Mouse (Mus musculus) stomach, embryonic 14.5 days (tissue): ENCODE measurements at regions not wholly inside any gene's neighbourhood (a gene's known extent, or its start where the extent isn't known, plus 50 kb on each side); places are given as distances from the start of the nearest gene placed in this dataset.
"Not testable (repeated sequence)": the region's sequence is repeated elsewhere in the genome, so short reads cannot be mapped to it uniquely, and the experiment has no call there.

Experiments
- ATAC-seq: fragments of 200-750 bp; cut with Nextera tagmentation; 2 replicates; pipeline ENCODE4 v1.8.0; 2017; ENCODE audit warnings: low read depth, moderate TSS enrichment; ENCODE audit not compliant: insufficient number of reproducible peaks, insufficient read depth, low FRiP score
- H3K27ac ChIP-seq: fragments of 300-500 bp; sonication (generic); 2 replicates; pipeline ENCODE4 v1.5.1; 2014; ENCODE audit warnings: mild to moderate bottlenecking, low read length, moderate library complexity, mixed read lengths
- H3K27me3 ChIP-seq: fragments of 300-500 bp; sonication (generic); 2 replicates; pipeline ENCODE4 v1.6.1; 2014; ENCODE audit warnings: low read length, control low read depth, mixed read lengths; ENCODE audit not compliant: control insufficient read depth, insufficient read depth
- H3K36me3 ChIP-seq: fragments of 300-500 bp; sonication (generic); 2 replicates; pipeline ENCODE4 v1.6.1; 2014; ENCODE audit warnings: mild to moderate bottlenecking, control low read depth, low read length, moderate library complexity, mixed read lengths; ENCODE audit not compliant: control insufficient read depth, insufficient read depth
- H3K4me1 ChIP-seq: fragments of 300-500 bp; sonication (generic); 2 replicates; pipeline ENCODE4 v1.6.1; 2014; ENCODE audit warnings: low read length, control low read depth, mixed read lengths; ENCODE audit not compliant: control insufficient read depth, insufficient read depth
- H3K4me2 ChIP-seq: fragments of 300-500 bp; sonication (generic); replicated peaks from 2 replicates; pipeline ENCODE4 v1.6.1; 2014; ENCODE audit warnings: low read depth, low read length, control low read depth
- H3K4me3 ChIP-seq: fragments of 300-500 bp; sonication (generic); 2 replicates; pipeline ENCODE4 v1.5.1; 2014; ENCODE audit warnings: low read depth, low read length, control low read depth
- H3K9ac ChIP-seq: fragments of 300-500 bp; sonication (generic); replicated peaks from 2 replicates; pipeline ENCODE4 v1.6.1; 2014; ENCODE audit warnings: low read depth, mild to moderate bottlenecking, control low read depth, low read length, moderate library complexity, mixed read lengths
- H3K9me3 ChIP-seq: fragments of 300-500 bp; sonication (generic); 2 replicates; pipeline ENCODE4 v1.6.1; 2016; ENCODE audit warnings: low read depth, low read length, control low read depth; ENCODE audit not compliant: control insufficient read depth
- WGBS: fragments of 180-500 bp; shearing (Covaris S2); extraction: QIAGEN DNeasy Blood & Tissue Kit; methylation state at CpG from one replicate; pipeline ENCODE4 v1.1.7; 2014; 5-methylcytosine and 5-hydroxymethylcytosine counted together

GRCm38 (mm10) chr17:62172305-62172704 is 708.8 kb downstream of the Efna5 start:
- Histone ChIP-seq H3K9ac (no peak overlapping the region), H3K4me2 (no peak overlapping the region), H3K27me3 (no peaks in the 10 kb centered on the region), H3K4me3 (no peak overlapping the region), H3K4me1 (no peaks in the 10 kb centered on the region), H3K27ac (no peak overlapping the region), H3K9me3 (no peaks in the 10 kb centered on the region), H3K36me3 (no peaks in the 10 kb centered on the region)
- 67% methylated on average over 5 of the region's 5 CpGs for WGBS
- no peak for ATAC-seq

- H3K9me3 ChIP-seq, result no peaks in the 10 kb centered on the region
- WGBS, result 58% methylated on average over 4 of the region's 4 CpGs
- no peaks in the 10 kb centered on the region for H3K4me1 ChIP-seq
- no peak overlapping the region for H3K4me2 ChIP-seq
- no peak overlapping the region for H3K4me3 ChIP-seq
- no peaks in the 10 kb centered on the region for H3K36me3 ChIP-seq
- no peak for ATAC-seq
- H3K27ac ChIP-seq, result no peak overlapping the region
- no peak overlapping the region for H3K9ac ChIP-seq
- no peaks in the 10 kb centered on the region for H3K27me3 ChIP-seq
Measured at GRCm38 (mm10) chr17:62171532-62171931, 709.6 kb downstream of the Efna5 start.

GRCm38 (mm10) chr17:62161457-62161856 is 719.7 kb downstream of the Efna5 start:
- H3K27me3 ChIP-seq, result no peaks in the 10 kb centered on the region
- no peak overlapping the region for H3K4me2 ChIP-seq
- no peak overlapping the region for H3K27ac ChIP-seq
- ATAC-seq, result no peak
- H3K4me3 ChIP-seq, result no peak overlapping the region
- 86% methylated on average over 1 of the region's 1 CpGs for WGBS
- no peaks in the 10 kb centered on the region for H3K36me3 ChIP-seq
- no peaks in the 10 kb centered on the region for H3K9me3 ChIP-seq
- no peak overlapping the region for H3K9ac ChIP-seq
- no peaks in the 10 kb centered on the region for H3K4me1 ChIP-seq

- no peak overlapping the region for H3K4me2 ChIP-seq
- ATAC-seq, result no peak
- no peaks in the 10 kb centered on the region for H3K27me3 ChIP-seq
- H3K9ac ChIP-seq, result no peak overlapping the region
- no peak overlapping the region for H3K4me3 ChIP-seq
- H3K36me3 ChIP-seq, result no peaks in the 10 kb centered on the region
- H3K4me1 ChIP-seq, result no peaks in the 10 kb centered on the region
- H3K9me3 ChIP-seq, result no peaks in the 10 kb centered on the region
- 51% methylated on average over 2 of the region's 2 CpGs for WGBS
- H3K27ac ChIP-seq, result no peak overlapping the region
Measured at GRCm38 (mm10) chr17:62160301-62160700, 720.8 kb downstream of the Efna5 start.

GRCm38 (mm10) chr17:62135050-62135449 is 746.1 kb downstream of the Efna5 start:
- Histone ChIP-seq H3K27me3 (no peaks in the 10 kb centered on the region), H3K9me3 (no peaks in the 10 kb centered on the region), H3K36me3 (no peaks in the 10 kb centered on the region), H3K27ac (no peak overlapping the region), H3K4me2 (no peak overlapping the region), H3K4me1 (no peaks in the 10 kb centered on the region), H3K4me3 (no peak overlapping the region), H3K9ac (no peak overlapping the region)
- WGBS, result 83% methylated on average over 3 of the region's 3 CpGs
- no peak for ATAC-seq

GRCm38 (mm10) chr17:62111703-62112102 is 769.4 kb downstream of the Efna5 start:
- ATAC-seq, H3K36me3 ChIP-seq, H3K9me3 ChIP-seq, H3K9ac ChIP-seq, H3K27me3 ChIP-seq, H3K27ac ChIP-seq, H3K4me2 ChIP-seq, H3K4me3 ChIP-seq, H3K4me1 ChIP-seq: not testable (repeated sequence)
- WGBS, result 95% methylated on average over 3 of the region's 3 CpGs

- no peak for ATAC-seq
- H3K4me1 ChIP-seq, result no peaks in the 10 kb centered on the region
- no peak overlapping the region for H3K4me2 ChIP-seq
Measured at GRCm38 (mm10) chr17:62109052-62109451, 772.1 kb downstream of the Efna5 start.

GRCm38 (mm10) chr17:62083281-62083680 is 797.8 kb downstream of the Efna5 start:
- H3K4me1 ChIP-seq, result no peaks in the 10 kb centered on the region
- no peaks in the 10 kb centered on the region for H3K9me3 ChIP-seq
- H3K36me3 ChIP-seq, result no peaks in the 10 kb centered on the region
- H3K9ac ChIP-seq, result no peak overlapping the region
- no peak for ATAC-seq
- H3K27me3 ChIP-seq, result no peaks in the 10 kb centered on the region
- no peak overlapping the region for H3K4me3 ChIP-seq
- WGBS, result 79% methylated on average over 4 of the region's 4 CpGs
- H3K27ac ChIP-seq, result no peak overlapping the region
- H3K4me2 ChIP-seq, result no peak overlapping the region

More at GRCm38 (mm10) chr17:62109052-62109451, 772.1 kb downstream of the Efna5 start:
- H3K9me3 ChIP-seq, result no peaks in the 10 kb centered on the region
- no peaks in the 10 kb centered on the region for H3K36me3 ChIP-seq
- no peak overlapping the region for H3K9ac ChIP-seq
- no peaks in the 10 kb centered on the region for H3K27me3 ChIP-seq
- no peak overlapping the region for H3K27ac ChIP-seq
- no peak overlapping the region for H3K4me3 ChIP-seq

- no peak for ATAC-seq
Measured at GRCm38 (mm10) chr17:62077604-62078003, 803.5 kb downstream of the Efna5 start.

More at GRCm38 (mm10) chr17:62077604-62078003, 803.5 kb downstream of the Efna5 start:
- H3K4me2 ChIP-seq, result no peak overlapping the region
- H3K9ac ChIP-seq, result no peak overlapping the region
- H3K4me3 ChIP-seq, result no peak overlapping the region
- no peaks in the 10 kb centered on the region for H3K27me3 ChIP-seq
- H3K4me1 ChIP-seq, result no peaks in the 10 kb centered on the region
- H3K9me3 ChIP-seq, result no peaks in the 10 kb centered on the region
- H3K36me3 ChIP-seq, result no peaks in the 10 kb centered on the region
- no peak overlapping the region for H3K27ac ChIP-seq
- WGBS, result 74% methylated on average over 7 of the region's 7 CpGs
